Mouse (Mus musculus): ENCODE data around the gene Flt1.

DNA sequence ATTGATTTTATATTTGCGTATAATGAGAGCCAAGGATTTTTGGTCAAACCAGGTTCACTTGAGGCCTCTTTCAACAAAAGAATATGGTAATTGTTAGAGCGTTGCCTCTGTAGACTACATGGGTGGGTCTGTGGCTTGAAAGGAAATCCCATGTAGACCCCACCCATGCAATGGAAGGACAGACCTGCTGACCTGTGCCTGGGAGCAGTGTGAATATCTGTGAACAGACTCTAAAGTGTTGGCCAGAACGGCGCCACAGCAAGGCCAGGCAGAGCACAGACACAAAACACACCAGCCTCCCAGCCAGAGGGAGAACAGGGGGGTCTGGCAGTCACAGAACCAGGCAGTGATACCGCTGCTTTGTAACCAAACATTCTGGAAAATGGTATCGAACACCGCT, 7.5 kb downstream of the Flt1 start:
- TF ChIP-seq CTCF (IDR thresholded peaks at IDR 0.05; ENCODE audit: extremely low read depth, insufficient read depth, insufficient read length, insufficient replicate concordance) (no peak), POLR2A (IDR thresholded peaks at IDR 0.05; ENCODE audit: low read depth, low read length) (no peak)
